Comparison of ENCODE assay signal across 29 mouse cellular contexts in genomic region chr13:24487546-24487945, GRCm38 (mm10).
A peak's percentile ranks its signal among the peaks of the same experiment; 100 is the strongest.
DNase-seq lines count a peak whose midpoint lies in the region; ATAC-seq and TF ChIP-seq lines count a peak whose summit lies in the region.
"Had no signal": no experiment of that assay in that cellular context is flagged by ENCODE, and none has a peak within 500 bp of the region (broad histone marks: within the 10 kb centered on the region; RNA-seq: fewer than 3 reads in every experiment).

No protein-coding gene starts in this region.

- TF ChIP-seq POLR2A in CH12.LX (IDR thresholded peaks at IDR 0.05; ENCODE audit: low read depth, low read length), result no peak

- TF ChIP-seq RAD21 in CH12.LX (IDR thresholded peaks at IDR 0.05; ENCODE audit: low read depth, low read length), result no peak

- H3K36me3 ChIP-seq in CH12.LX (replicated peaks in 1 of 2; ENCODE audit: control insufficient read depth in 1 of 2, insufficient read depth in 1 of 2, low read length in 1 of 2), result no peaks in the 10 kb centered on the region
- no peaks in the 10 kb centered on the region for H3K36me3 ChIP-seq in midbrain, embryonic 13.5 days
- no peaks in the 10 kb centered on the region for H3K36me3 ChIP-seq in kidney, embryonic 15.5 days
- H3K36me3 ChIP-seq: embryonic facial prominence, embryonic 10.5 days; embryonic facial prominence, embryonic 15.5 days; forebrain, embryonic 12.5 days; G1E; heart, embryonic 12.5 days; liver, embryonic 13.5 days had no signal

- peaks cover 10 to 54% of the 10 kb centered on the region in 2 experiments for H3K4me1 ChIP-seq in CH12.LX (ENCODE audit: control insufficient read depth in 1 of 2, insufficient read depth in 2 of 2)
- 0 out of 2 replicates have a peak, but pooled peaks cover 5% of the 10 kb centered on the region for H3K4me1 ChIP-seq in midbrain, embryonic 13.5 days (replicated peaks)
- no peaks in the 10 kb centered on the region for H3K4me1 ChIP-seq in kidney, embryonic 15.5 days
- H3K4me1 ChIP-seq: forebrain, embryonic 12.5 days had no signal

- DNase-seq in 3T3-L1 (ENCODE audit: low read depth, low spot score) (peak; percentile 11), A20 (ENCODE audit: low read depth, low spot score) (peak; percentile 32), CH12.LX (ENCODE audit: extremely low read depth) (peak; percentile 70)
- DNase-seq in natural killer cell, adult 2 months (ENCODE audit: low spot score in 2 of 2), result peak; percentile 22 to 63
- no peak for DNase-seq in layer of hippocampus, adult 9-11 months
- DNase-seq: adrenal gland, postnatal 25 days; cerebellum, adult 11-12 months; cerebellum, adult 9-11 months; gastrocnemius, postnatal 25 days; heart, adult 18-20 months; kidney, adult 18-20 months; kidney, postnatal 36 days; left cerebral cortex, postnatal 4 days; liver, embryonic 13.5 days; lung, adult 2 months; lung, postnatal 10 days; midbrain, embryonic 14.5 days; thymus, adult 18-20 months; thymus, postnatal 25 days had no signal

- H3K9ac ChIP-seq in CH12.LX (ENCODE audit: insufficient read depth, low read depth), result no peak overlapping the region
- H3K9ac ChIP-seq in midbrain, embryonic 13.5 days (replicated peaks), result no peak overlapping the region
- no peak overlapping the region for H3K9ac ChIP-seq in kidney, embryonic 15.5 days
- H3K9ac ChIP-seq: embryonic facial prominence, embryonic 15.5 days; forebrain, embryonic 12.5 days; heart, embryonic 12.5 days; hindbrain, embryonic 14.5 days; liver, embryonic 13.5 days had no signal

- H3K27ac ChIP-seq in CH12.LX (ENCODE audit: insufficient read depth, low read depth), result no peak overlapping the region
- no peak overlapping the region for H3K27ac ChIP-seq in midbrain, embryonic 13.5 days
- no peak overlapping the region for H3K27ac ChIP-seq in kidney, embryonic 15.5 days
- H3K27ac ChIP-seq: embryonic facial prominence, embryonic 10.5 days; embryonic facial prominence, embryonic 15.5 days; forebrain, embryonic 12.5 days; hindbrain, embryonic 14.5 days; layer of hippocampus, adult 2 months; liver, embryonic 13.5 days; macrophage had no signal

- ATAC-seq in midbrain, embryonic 13.5 days, result no peak
- no peak for ATAC-seq in kidney, embryonic 15.5 days (replicated peaks; ENCODE audit: low FRiP score)

- dilution Hi-C loops in CH12.LX (cut with MboI; ENCODE audit: extremely low pct_ligation_motif_present, extremely low pct_unique_long_range_greater_than_20kb, low sequenced_read_pairs), result no loop called here

- peak; percentile 30; the same call in 1 of the 2 replicates for TF ChIP-seq EP300 in CH12.LX (IDR thresholded peaks at IDR 0.05; ENCODE audit: low read length)

- no peak overlapping the region for H3K4me3 ChIP-seq in CH12.LX (replicated peaks in 1 of 3; ENCODE audit: low read depth in 2 of 3, low read length in 2 of 3, poor library complexity in 1 of 3)
- H3K4me3 ChIP-seq in midbrain, embryonic 13.5 days (replicated peaks), result no peak overlapping the region
- no peak overlapping the region for H3K4me3 ChIP-seq in kidney, embryonic 15.5 days (replicated peaks)
- H3K4me3 ChIP-seq: embryonic facial prominence, embryonic 10.5 days; embryonic facial prominence, embryonic 15.5 days; forebrain, embryonic 12.5 days; heart, embryonic 12.5 days; layer of hippocampus, adult 2 months; liver, embryonic 13.5 days had no signal

- in situ Hi-C loops in CH12.LX (cut with MboI; ENCODE audit: low pct_ligation_motif_present, low pct_unique_long_range_greater_than_20kb, low sequenced_read_pairs), result loop anchor here (5.0 to 25.0 kb wide), 4 partner anchors 153 to 500 kb away; no protein-coding TSS in a partner anchor

- peak overlapping the region; percentile 91 for H3K4me2 ChIP-seq in CH12.LX (ENCODE audit: insufficient read depth, low read depth, poor library complexity, severe bottlenecking)
- no peak overlapping the region for H3K4me2 ChIP-seq in midbrain, embryonic 13.5 days (replicated peaks)
- no peak overlapping the region for H3K4me2 ChIP-seq in kidney, embryonic 15.5 days
- H3K4me2 ChIP-seq: embryonic facial prominence, embryonic 15.5 days; forebrain, embryonic 12.5 days; heart, embryonic 12.5 days; hindbrain, embryonic 14.5 days; liver, embryonic 13.5 days had no signal

- TF ChIP-seq CTCF in CH12.LX (conservative IDR thresholded peaks at IDR 0.05 in 1 of 2, IDR thresholded peaks at IDR 0.05 in 1 of 2; ENCODE audit: low read depth in 2 of 2, low read length in 2 of 2), result no peak

- 91% methylated on average over 5 of the region's 5 CpGs for WGBS in midbrain, embryonic 13.5 days
- WGBS in kidney, embryonic 15.5 days, result 79% methylated on average over 5 of the region's 5 CpGs

- H3K27me3 ChIP-seq in CH12.LX (replicated peaks), result no peaks in the 10 kb centered on the region
- H3K27me3 ChIP-seq in midbrain, embryonic 13.5 days, result no peaks in the 10 kb centered on the region
- H3K27me3 ChIP-seq in kidney, embryonic 15.5 days, result no peaks in the 10 kb centered on the region
- H3K27me3 ChIP-seq: embryonic facial prominence, embryonic 15.5 days; forebrain, embryonic 12.5 days; heart, embryonic 12.5 days; liver, embryonic 13.5 days had no signal

- no peaks in the 10 kb centered on the region for H3K9me3 ChIP-seq in CH12.LX (replicated peaks; ENCODE audit: low read length)
- no peaks in the 10 kb centered on the region for H3K9me3 ChIP-seq in midbrain, embryonic 13.5 days
- no peaks in the 10 kb centered on the region for H3K9me3 ChIP-seq in kidney, embryonic 15.5 days (replicated peaks)
- H3K9me3 ChIP-seq: embryonic facial prominence, embryonic 10.5 days; embryonic facial prominence, embryonic 15.5 days; forebrain, embryonic 12.5 days; G1E; heart, embryonic 12.5 days; liver, embryonic 13.5 days had no signal

- no peaks in the 10 kb centered on the region for H3K79me2 ChIP-seq in CH12.LX (replicated peaks; ENCODE audit: control insufficient read depth, extremely low read depth, insufficient read depth, poor library complexity, severe bottlenecking)

TF ChIP-seq in CH12.LX, 34 proteins besides CTCF, POLR2A, EP300 and RAD21:
- TF ChIP-seq NRF1 (IDR thresholded peaks at IDR 0.05; ENCODE audit: low read depth, low read length) (no peak), PAX5 (IDR thresholded peaks at IDR 0.05; ENCODE audit: low read length) (no peak), ZC3H11A (IDR thresholded peaks at IDR 0.05; ENCODE audit: low read depth, low read length) (no peak), JUN (IDR thresholded peaks at IDR 0.05; ENCODE audit: insufficient read depth, low read depth, low read length) (0 out of 2 replicates have a peak, but pooled peaks have one; percentile 5), ETS1 (conservative IDR thresholded peaks at IDR 0.05; ENCODE audit: low read depth, low read length) (peak; percentile 57), BHLHE40 (IDR thresholded peaks at IDR 0.05; ENCODE audit: low read depth, low read length) (peak; percentile 87), CHD2 (IDR thresholded peaks at IDR 0.05; ENCODE audit: low read length) (no peak), MYC (IDR thresholded peaks at IDR 0.05; ENCODE audit: low read depth, low read length) (no peak), USF2 (conservative IDR thresholded peaks at IDR 0.05; ENCODE audit: low read depth, low read length) (no peak), TBP (conservative IDR thresholded peaks at IDR 0.05; ENCODE audit: low read depth, low read length) (no peak), MEF2A (IDR thresholded peaks at IDR 0.05; ENCODE audit: borderline replicate concordance, low read depth, low read length) (no peak), MXI1 (IDR thresholded peaks at IDR 0.05; ENCODE audit: low read depth, low read length) (no peak; the same call in 1 of the 2 replicates), ZNF384 (IDR thresholded peaks at IDR 0.05; ENCODE audit: low read depth, low read length) (no peak), JUND (conservative IDR thresholded peaks at IDR 0.05; ENCODE audit: low read depth, low read length) (no peak; the same call in 1 of the 2 replicates), MAX (IDR thresholded peaks at IDR 0.05; ENCODE audit: low read length) (0 out of 2 replicates have a peak, but pooled peaks have one; percentile 17), CHD1 (IDR thresholded peaks at IDR 0.05; ENCODE audit: low read depth, low read length) (no peak), GABPA (IDR thresholded peaks at IDR 0.05; ENCODE audit: insufficient replicate concordance, low read depth, low read length) (no peak), NELFE (IDR thresholded peaks at IDR 0.05; ENCODE audit: low read depth, low read length) (no peak), UBTF (IDR thresholded peaks at IDR 0.05; ENCODE audit: low read depth, low read length) (no peak), HCFC1 (IDR thresholded peaks at IDR 0.05; ENCODE audit: low read depth, low read length) (no peak), POLR2AphosphoS2 (IDR thresholded peaks at IDR 0.05; ENCODE audit: low read depth, low read length) (no peak), KAT2A (IDR thresholded peaks at IDR 0.05; ENCODE audit: insufficient replicate concordance, low read length) (no peak), ELF1 (IDR thresholded peaks at IDR 0.05; ENCODE audit: low read depth, low read length) (no peak), MAZ (IDR thresholded peaks at IDR 0.05; ENCODE audit: low read depth, low read length) (no peak)
